Mouse (Mus musculus) myocyte (in vitro differentiated cells): Measurements from ENCODE around the gene Tbxas1.

Experiments used
- POLR2A ChIP-seq: IDR thresholded peaks from one replicate; pipeline ENCODE4 v1.6.1; 2011; ENCODE audit warnings: low read depth, mild to moderate bottlenecking, control low read depth, moderate library complexity; ENCODE audit not compliant: insufficient read length
- REST ChIP-seq: IDR thresholded peaks from one replicate; pipeline ENCODE4 v1.6.1; 2011; ENCODE audit warnings: mild to moderate bottlenecking, control low read depth, moderate library complexity; ENCODE audit not compliant: insufficient read depth, insufficient read length
- SRF ChIP-seq: IDR thresholded peaks from one replicate; pipeline ENCODE4 v1.6.1; 2011; ENCODE audit warnings: low read depth; ENCODE audit not compliant: control insufficient read depth, insufficient read length

DNA sequence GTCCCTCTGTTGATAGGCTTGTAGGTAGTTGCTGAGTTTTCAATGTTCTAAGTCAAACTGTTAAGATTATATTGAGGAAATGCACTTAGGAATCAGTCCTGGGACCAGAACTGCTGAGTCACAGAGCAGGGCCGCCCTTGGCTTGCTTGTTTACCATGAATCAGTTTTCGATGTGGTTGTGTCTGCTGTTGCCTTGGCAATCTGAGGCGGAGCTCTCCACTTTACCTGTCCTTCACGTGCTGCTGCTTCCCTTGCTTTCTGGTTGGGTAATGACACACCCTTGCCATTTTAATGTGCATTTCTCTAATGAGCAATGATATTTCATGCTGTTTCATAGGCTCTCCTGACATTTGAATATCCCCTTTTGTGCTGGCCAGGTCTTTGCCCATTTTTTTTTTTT is 116.8 kb downstream of the Tbxas1 start:
- TF ChIP-seq REST (no peak), POLR2A (no peak), SRF (no peak)
